Mouse (Mus musculus): ENCODE data around the gene Znrf2. TPM values are rescaled to one million over a fixed set of nuclear protein-coding genes. Genes with fewer than 3 reads are reported as not detected.
A peak's percentile ranks its signal among the peaks of the same experiment; 100 is the strongest.
"Not testable (repeated sequence)": the region's sequence is repeated elsewhere in the genome, so short reads cannot be mapped to it uniquely, and the experiment has no call there.

Znrf2 gene
- polyA plus RNA-seq, 1 experiment from 2014 or later, result 5.3 TPM

DNA sequence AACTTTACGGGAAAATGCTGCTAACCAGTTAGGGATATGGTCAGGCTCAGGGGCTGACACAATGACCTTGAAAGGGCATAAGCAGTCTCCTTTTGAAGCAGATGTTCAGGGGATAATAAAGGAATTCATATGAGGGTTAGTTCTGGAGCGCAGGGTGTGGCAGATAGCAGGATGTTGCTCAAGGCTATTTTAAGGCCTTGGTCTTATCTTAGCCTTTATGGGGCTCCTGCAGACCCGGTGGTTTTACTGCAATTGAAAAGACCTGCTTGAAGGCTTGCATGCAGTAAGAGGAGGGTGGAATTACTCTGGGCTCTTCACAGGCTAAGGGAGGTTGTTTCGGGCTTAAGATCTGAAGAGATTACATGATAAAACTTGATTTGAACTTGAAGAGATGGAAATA, 35.1 kb downstream of the Znrf2 start:
- no peak overlapping the region for H3K4me2 ChIP-seq (ENCODE audit: low read depth, low read length)
- no peaks in the 10 kb centered on the region for H3K9me3 ChIP-seq (replicated peaks; ENCODE audit: control insufficient read depth, low read length)
- ATAC-seq (ENCODE audit: insufficient read depth, low FRiP score), result no peak
- no peak overlapping the region for H3K27ac ChIP-seq (ENCODE audit: low read length)
- H3K4me1 ChIP-seq (ENCODE audit: control insufficient read depth, insufficient read depth, low read length), result peaks cover 9% of the 10 kb centered on the region; the same call in 1 of the 2 replicates
- H3K27me3 ChIP-seq (ENCODE audit: control insufficient read depth, insufficient read depth, low read length), result no peaks in the 10 kb centered on the region
- no peak overlapping the region for H3K9ac ChIP-seq (ENCODE audit: low read length)
- H3K4me3 ChIP-seq (replicated peaks; ENCODE audit: low read length), result no peak overlapping the region
- WGBS, result 57% methylated on average over 4 of the region's 4 CpGs
- H3K36me3 ChIP-seq (ENCODE audit: control insufficient read depth, insufficient read depth, low read length), result no peaks in the 10 kb centered on the region

DNA sequence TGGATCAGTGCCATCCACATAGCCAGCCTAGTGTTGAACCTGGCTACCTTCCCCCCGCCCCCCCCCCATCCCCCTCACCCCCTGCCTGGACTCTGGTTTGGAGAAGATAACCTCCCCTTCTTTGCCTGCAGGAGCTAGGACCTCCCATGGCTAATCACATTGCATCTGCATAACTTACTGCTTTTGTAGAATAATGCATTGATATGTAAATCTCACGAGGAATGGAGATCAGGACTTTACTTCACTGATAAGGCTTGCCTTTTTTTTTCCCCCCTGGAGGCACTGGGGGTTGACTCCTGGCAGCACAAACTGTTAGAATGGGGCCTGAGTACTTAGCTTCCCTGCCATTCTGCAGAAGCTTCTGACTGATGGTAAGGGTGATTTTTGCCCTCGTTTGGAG, 36.0 kb downstream of the Znrf2 start:
- Histone ChIP-seq H3K9me3 (replicated peaks; ENCODE audit: control insufficient read depth, low read length) (no peaks in the 10 kb centered on the region), H3K27ac (ENCODE audit: low read length) (no peak overlapping the region), H3K9ac (ENCODE audit: low read length) (no peak overlapping the region), H3K4me2 (ENCODE audit: low read depth, low read length) (no peak overlapping the region), H3K36me3 (ENCODE audit: control insufficient read depth, insufficient read depth, low read length) (no peaks in the 10 kb centered on the region), H3K4me1 (ENCODE audit: control insufficient read depth, insufficient read depth, low read length) (peaks cover 9% of the 10 kb centered on the region; the same call in 1 of the 2 replicates), H3K27me3 (ENCODE audit: control insufficient read depth, insufficient read depth, low read length) (no peaks in the 10 kb centered on the region), H3K4me3 (replicated peaks; ENCODE audit: low read length) (no peak overlapping the region)
- 30% methylated on average over 3 of the region's 3 CpGs for WGBS
- ATAC-seq (ENCODE audit: insufficient read depth, low FRiP score), result no peak

DNA sequence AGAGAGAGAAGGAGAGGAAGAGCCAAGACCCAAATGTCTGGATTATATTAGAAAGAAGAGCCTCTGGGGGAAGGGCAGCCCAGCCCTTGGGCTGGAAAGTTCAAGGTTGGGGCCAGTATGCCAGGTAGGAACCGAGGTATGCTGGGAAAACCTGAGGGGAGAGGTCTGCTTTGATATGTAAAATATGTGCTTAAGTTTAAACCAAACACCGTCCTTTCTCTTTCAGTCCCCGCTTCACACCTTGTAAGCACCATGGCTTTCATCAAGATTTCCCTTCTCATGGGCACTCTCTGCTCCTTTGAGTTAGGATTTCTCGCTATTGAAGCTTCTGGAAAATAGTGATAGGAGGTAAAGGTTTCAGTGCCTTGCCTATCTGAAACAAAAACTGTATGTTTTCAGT, 38.1 kb downstream of the Znrf2 start:
- no peak for ATAC-seq (ENCODE audit: insufficient read depth, low FRiP score)
- H3K9ac ChIP-seq (ENCODE audit: low read length), result no peak overlapping the region
- H3K36me3 ChIP-seq (ENCODE audit: control insufficient read depth, insufficient read depth, low read length), result no peaks in the 10 kb centered on the region
- H3K27ac ChIP-seq (ENCODE audit: low read length), result no peak overlapping the region
- peaks cover 4% of the 10 kb centered on the region; the same call in 1 of the 2 replicates for H3K4me1 ChIP-seq (ENCODE audit: control insufficient read depth, insufficient read depth, low read length)
- no peak overlapping the region for H3K4me3 ChIP-seq (replicated peaks; ENCODE audit: low read length)
- 43% methylated on average over 4 of the region's 4 CpGs for WGBS
- H3K27me3 ChIP-seq (ENCODE audit: control insufficient read depth, insufficient read depth, low read length), result no peaks in the 10 kb centered on the region
- no peaks in the 10 kb centered on the region for H3K9me3 ChIP-seq (replicated peaks; ENCODE audit: control insufficient read depth, low read length)
- H3K4me2 ChIP-seq (ENCODE audit: low read depth, low read length), result no peak overlapping the region

DNA sequence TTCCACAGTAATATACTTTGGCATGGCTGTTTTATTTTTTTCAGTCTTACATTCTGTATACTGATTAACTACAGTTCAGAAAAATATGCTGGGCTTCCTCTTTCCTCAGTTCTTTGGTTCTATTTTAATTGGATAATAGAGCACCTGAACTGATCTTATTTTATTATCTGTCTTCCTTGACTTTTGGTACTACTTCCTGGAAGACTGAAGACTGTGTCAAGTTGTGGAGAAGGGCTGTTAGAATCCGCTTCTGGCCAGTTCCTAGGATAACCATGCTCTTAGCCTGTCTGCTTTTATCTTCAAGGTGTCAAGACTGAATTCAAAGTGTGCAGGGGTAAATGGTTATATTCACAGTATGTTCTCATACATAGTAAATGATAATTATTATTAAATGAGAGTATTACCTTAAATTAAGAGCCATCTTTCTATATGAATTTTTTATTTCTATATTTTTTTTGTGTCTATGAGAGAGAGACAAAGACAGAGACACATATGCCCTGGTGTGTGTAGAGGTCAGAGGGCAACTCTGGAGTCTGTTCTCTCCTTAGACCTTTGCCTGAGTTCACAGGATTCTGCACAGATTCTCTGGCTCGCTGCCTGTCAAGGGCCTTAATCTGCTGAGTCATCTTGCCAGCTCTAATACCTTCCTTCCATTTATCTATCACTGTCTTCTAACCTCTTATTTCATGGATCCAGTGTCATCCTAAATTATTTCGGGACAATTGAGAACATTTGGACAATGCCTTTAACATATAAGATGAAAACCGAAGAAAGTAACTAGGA, 39.3 kb downstream of the Znrf2 start:
- 69% methylated on average over 4 of the region's 4 CpGs for WGBS
- H3K27ac ChIP-seq (ENCODE audit: low read length), result no peak overlapping the region

DNA sequence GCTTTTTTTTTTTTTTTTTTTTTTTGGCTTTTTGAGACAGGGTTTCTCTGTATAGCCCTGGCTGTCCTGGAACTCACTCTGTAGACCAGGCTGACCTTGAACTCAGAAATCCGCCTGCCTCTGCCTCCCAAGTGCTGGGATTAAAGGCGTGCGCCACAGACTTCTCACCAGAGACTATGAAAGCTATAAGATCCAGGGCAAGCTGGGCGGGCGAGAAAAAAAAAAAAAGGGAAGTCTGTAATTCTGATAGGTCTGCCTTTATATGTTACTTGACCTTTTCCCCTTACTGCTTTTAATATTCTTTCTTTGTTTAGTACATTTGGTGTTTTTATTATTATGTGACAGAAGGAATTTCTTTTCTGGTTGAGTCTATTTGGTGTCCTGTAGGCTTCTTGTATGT, 42.4 kb downstream of the Znrf2 start:
- not testable (repeated sequence) for ATAC-seq (ENCODE audit: insufficient read depth, low FRiP score); H3K9me3 ChIP-seq (replicated peaks; ENCODE audit: control insufficient read depth, low read length); H3K27ac ChIP-seq (ENCODE audit: low read length); H3K4me3 ChIP-seq (replicated peaks; ENCODE audit: low read length); H3K36me3 ChIP-seq (ENCODE audit: control insufficient read depth, insufficient read depth, low read length); H3K9ac ChIP-seq (ENCODE audit: low read length); H3K27me3 ChIP-seq (ENCODE audit: control insufficient read depth, insufficient read depth, low read length); H3K4me1 ChIP-seq (ENCODE audit: control insufficient read depth, insufficient read depth, low read length); H3K4me2 ChIP-seq (ENCODE audit: low read depth, low read length)
- 86% methylated on average over 5 of the region's 5 CpGs for WGBS

More for the DNA sequence above, 39.3 kb downstream of the Znrf2 start:
- ATAC-seq (ENCODE audit: insufficient read depth, low FRiP score), result no peak
- Histone ChIP-seq H3K4me3 (replicated peaks; ENCODE audit: low read length) (no peak overlapping the region), H3K4me1 (ENCODE audit: control insufficient read depth, insufficient read depth, low read length) (peaks cover 4% of the 10 kb centered on the region; the same call in 1 of the 2 replicates), H3K9ac (ENCODE audit: low read length) (no peak overlapping the region), H3K27me3 (ENCODE audit: control insufficient read depth, insufficient read depth, low read length) (no peaks in the 10 kb centered on the region), H3K9me3 (replicated peaks; ENCODE audit: control insufficient read depth, low read length) (no peaks in the 10 kb centered on the region), H3K4me2 (ENCODE audit: low read depth, low read length) (no peak overlapping the region), H3K36me3 (ENCODE audit: control insufficient read depth, insufficient read depth, low read length) (no peaks in the 10 kb centered on the region)

DNA sequence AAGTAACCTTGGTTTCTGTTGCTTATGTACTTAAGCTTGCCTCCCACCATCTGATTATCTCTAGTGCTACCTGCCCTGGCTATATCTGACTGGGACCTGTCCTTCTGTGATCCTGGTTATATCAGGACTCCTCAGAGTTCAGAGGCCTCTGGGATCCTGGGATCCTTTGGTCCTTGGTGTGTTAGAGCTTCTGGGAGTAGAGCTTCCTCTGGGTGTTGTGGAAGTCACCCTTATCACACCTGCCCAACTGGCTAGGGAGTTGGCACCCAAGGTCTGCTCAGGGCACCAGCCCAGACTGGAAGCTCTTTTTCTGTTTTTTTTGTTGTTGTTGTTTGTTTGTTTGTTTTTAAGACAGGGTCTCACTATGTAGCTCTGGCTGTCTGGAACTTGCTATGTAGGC, 43.5 kb downstream of the Znrf2 start:
- H3K9me3 ChIP-seq (replicated peaks; ENCODE audit: control insufficient read depth, low read length), result no peaks in the 10 kb centered on the region
- H3K4me2 ChIP-seq (ENCODE audit: low read depth, low read length), result no peak overlapping the region
- H3K27me3 ChIP-seq (ENCODE audit: control insufficient read depth, insufficient read depth, low read length), result no peaks in the 10 kb centered on the region
- no peak overlapping the region for H3K4me3 ChIP-seq (replicated peaks; ENCODE audit: low read length)
- no peaks in the 10 kb centered on the region for H3K4me1 ChIP-seq (ENCODE audit: control insufficient read depth, insufficient read depth, low read length)
- H3K9ac ChIP-seq (ENCODE audit: low read length), result no peak overlapping the region
- no peaks in the 10 kb centered on the region for H3K36me3 ChIP-seq (ENCODE audit: control insufficient read depth, insufficient read depth, low read length)
- H3K27ac ChIP-seq (ENCODE audit: low read length), result no peak overlapping the region
- no peak for ATAC-seq (ENCODE audit: insufficient read depth, low FRiP score)

DNA sequence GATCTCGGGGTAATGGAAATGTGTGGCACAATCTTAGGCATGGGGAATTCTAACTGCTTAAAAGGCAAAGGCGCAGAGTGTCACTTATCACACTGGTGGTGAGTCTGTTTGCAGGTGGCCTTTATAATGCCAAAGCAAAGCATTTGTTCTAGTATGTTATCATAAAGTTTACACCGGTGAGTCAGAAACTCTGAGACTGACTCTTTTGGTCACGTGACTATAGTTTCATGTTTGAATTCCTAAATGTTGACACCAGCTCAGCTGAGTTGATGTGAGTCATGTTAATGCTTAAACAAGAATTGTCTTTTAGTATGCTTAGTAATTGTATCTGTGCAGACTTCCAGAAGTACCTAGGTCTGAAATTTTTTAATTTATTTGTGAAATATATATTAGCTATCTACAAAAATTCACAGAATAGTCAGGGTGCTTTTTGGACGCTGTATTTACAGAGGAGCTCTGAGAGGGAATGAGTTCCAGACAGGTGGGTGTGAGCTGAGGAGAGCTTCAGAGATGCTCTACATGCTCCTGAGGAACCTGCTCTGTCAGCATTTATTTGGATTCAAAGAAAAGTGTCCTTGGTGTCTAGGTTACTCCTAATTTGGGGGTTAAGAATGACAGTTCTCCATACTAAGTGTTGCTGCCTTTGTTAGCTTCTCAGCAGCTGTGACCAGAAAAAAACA, 50.2 kb downstream of the Znrf2 start:
- Histone ChIP-seq H3K36me3 (ENCODE audit: control insufficient read depth, insufficient read depth, low read length) (no peaks in the 10 kb centered on the region), H3K4me1 (ENCODE audit: control insufficient read depth, insufficient read depth, low read length) (peaks cover 5% of the 10 kb centered on the region; the same call in 1 of the 2 replicates), H3K4me3 (replicated peaks; ENCODE audit: low read length) (no peak overlapping the region), H3K27me3 (ENCODE audit: control insufficient read depth, insufficient read depth, low read length) (no peaks in the 10 kb centered on the region), H3K9ac (ENCODE audit: low read length) (no peak overlapping the region), H3K9me3 (replicated peaks; ENCODE audit: control insufficient read depth, low read length) (no peaks in the 10 kb centered on the region), H3K27ac (ENCODE audit: low read length) (peak overlapping the region; percentile 60), H3K4me2 (ENCODE audit: low read depth, low read length) (no peak overlapping the region)
- peak; percentile 76 for ATAC-seq (ENCODE audit: insufficient read depth, low FRiP score)
- WGBS, result 54% methylated on average over 5 of the region's 5 CpGs

DNA sequence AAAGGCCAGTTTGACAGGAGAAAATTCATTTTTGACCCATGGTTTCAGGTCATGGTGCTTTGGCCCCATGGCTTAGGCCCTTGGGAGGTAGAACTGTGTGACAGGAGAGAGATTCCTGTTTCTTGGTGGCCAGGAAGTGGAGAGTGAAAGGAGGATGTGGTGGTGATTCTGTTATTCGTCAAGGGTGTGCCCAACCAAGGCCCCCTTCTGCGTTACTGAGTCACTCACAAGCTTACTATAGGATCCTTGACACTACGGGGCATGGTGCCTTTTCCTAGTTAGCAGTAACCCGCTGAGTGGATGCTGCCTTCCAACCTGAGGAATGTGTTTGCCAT, 50.7 kb downstream of the Znrf2 start:
- H3K27me3 ChIP-seq (ENCODE audit: control insufficient read depth, insufficient read depth, low read length), result no peaks in the 10 kb centered on the region
- 51% methylated on average over 4 of the region's 4 CpGs for WGBS
- ATAC-seq (ENCODE audit: insufficient read depth, low FRiP score), result no peak
- H3K36me3 ChIP-seq (ENCODE audit: control insufficient read depth, insufficient read depth, low read length), result no peaks in the 10 kb centered on the region
- peak overlapping the region; percentile 60 for H3K27ac ChIP-seq (ENCODE audit: low read length)
- H3K9ac ChIP-seq (ENCODE audit: low read length), result no peak overlapping the region
- H3K9me3 ChIP-seq (replicated peaks; ENCODE audit: control insufficient read depth, low read length), result no peaks in the 10 kb centered on the region
- H3K4me1 ChIP-seq (ENCODE audit: control insufficient read depth, insufficient read depth, low read length), result peaks cover 5% of the 10 kb centered on the region; the same call in 1 of the 2 replicates
- H3K4me2 ChIP-seq (ENCODE audit: low read depth, low read length), result no peak overlapping the region
- H3K4me3 ChIP-seq (replicated peaks; ENCODE audit: low read length), result no peak overlapping the region

DNA sequence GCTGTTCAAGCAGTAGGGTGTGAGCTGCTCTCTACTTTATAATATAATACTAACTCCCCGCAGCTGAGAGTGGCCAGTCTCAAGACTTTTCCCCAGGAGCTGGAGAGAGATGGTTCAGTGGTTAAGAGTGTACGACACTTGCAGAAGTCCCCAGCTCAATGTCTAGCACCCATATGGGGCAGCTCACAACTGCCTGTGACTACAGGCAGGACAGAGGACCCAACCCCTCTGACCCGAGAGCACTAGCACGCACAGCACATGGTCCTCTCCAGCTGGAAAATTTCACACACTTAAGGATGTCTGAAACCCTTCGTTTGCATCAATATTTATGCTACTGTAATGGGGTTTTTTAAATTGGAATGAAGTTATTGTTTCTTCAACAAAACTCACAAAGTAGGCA, 56.3 kb downstream of the Znrf2 start:
- no peak overlapping the region for H3K9ac ChIP-seq (ENCODE audit: low read length)
- H3K9me3 ChIP-seq (replicated peaks; ENCODE audit: control insufficient read depth, low read length), result no peaks in the 10 kb centered on the region
- peak; percentile 50; the same call in 1 of the 2 replicates for ATAC-seq (ENCODE audit: insufficient read depth, low FRiP score)
- H3K27me3 ChIP-seq (ENCODE audit: control insufficient read depth, insufficient read depth, low read length), result no peaks in the 10 kb centered on the region
- H3K4me3 ChIP-seq (replicated peaks; ENCODE audit: low read length), result no peak overlapping the region
- no peak overlapping the region for H3K4me2 ChIP-seq (ENCODE audit: low read depth, low read length)
- peaks cover 9% of the 10 kb centered on the region for H3K4me1 ChIP-seq (ENCODE audit: control insufficient read depth, insufficient read depth, low read length)
- H3K36me3 ChIP-seq (ENCODE audit: control insufficient read depth, insufficient read depth, low read length), result no peaks in the 10 kb centered on the region
- WGBS, result 47% methylated on average over 5 of the region's 5 CpGs
- H3K27ac ChIP-seq (ENCODE audit: low read length), result no peak overlapping the region

Measured in stomach, embryonic 16.5 days (tissue).